Mouse (Mus musculus) 3134 (cell line): ENCODE measurements around the gene Il17f.
"Not testable (repeated sequence)": the region's sequence is repeated elsewhere in the genome, so short reads cannot be mapped to it uniquely, and the experiment has no call there.

Source experiments
- DNase-seq: peaks from one replicate; pipeline ENCODE4 v3.0.0-alpha.2; 2011; ENCODE audit warnings: low spot score; ENCODE audit not compliant: insufficient read length; ENCODE audit errors: extremely low read depth

Il17f gene

DNA sequence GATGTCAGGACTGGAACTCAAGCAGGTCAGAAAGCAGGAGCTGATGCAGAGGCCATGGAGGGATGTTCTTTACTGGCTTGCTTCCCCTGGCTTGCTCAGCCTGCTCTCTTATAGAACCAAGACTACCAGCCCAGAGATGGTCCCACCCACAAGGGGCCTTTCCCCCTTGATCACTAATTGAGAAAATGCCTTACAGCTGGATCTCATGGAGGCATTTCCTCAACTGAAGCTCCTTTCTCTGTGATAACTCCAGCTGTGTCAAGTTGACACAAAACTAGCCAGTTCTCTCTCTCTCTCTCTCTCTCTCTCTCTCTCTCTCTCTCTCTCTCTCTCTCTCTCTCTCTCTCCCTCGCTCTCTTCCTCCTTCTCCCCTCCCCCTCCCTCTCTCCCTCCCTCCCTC is at the start of gene Il17f:
Gene Il17f (minus strand): TSS at position 101 of the 400 bp plus-strand sequence.
- DNase-seq: not testable (repeated sequence)

DNA sequence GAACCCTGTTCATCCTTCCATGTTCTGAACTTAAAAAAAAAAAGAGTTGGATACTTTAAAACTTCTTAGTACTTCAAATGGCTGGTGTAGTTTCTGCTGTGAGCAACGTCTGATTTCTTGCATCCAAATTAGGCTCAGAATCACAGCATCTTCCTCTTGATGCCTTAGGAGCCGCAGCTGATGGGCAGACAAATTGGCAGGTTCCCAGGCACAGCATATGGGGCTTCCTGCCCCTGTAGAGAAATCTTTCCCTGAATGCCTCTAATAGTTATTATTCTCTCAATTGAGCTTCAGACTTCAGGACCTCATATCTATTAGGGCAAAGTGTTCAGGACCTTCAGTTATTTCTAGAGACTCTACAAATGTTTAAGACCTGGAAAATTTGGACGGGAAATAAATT is 49.5 kb upstream of the Il17f start:
- no peak for DNase-seq

DNA sequence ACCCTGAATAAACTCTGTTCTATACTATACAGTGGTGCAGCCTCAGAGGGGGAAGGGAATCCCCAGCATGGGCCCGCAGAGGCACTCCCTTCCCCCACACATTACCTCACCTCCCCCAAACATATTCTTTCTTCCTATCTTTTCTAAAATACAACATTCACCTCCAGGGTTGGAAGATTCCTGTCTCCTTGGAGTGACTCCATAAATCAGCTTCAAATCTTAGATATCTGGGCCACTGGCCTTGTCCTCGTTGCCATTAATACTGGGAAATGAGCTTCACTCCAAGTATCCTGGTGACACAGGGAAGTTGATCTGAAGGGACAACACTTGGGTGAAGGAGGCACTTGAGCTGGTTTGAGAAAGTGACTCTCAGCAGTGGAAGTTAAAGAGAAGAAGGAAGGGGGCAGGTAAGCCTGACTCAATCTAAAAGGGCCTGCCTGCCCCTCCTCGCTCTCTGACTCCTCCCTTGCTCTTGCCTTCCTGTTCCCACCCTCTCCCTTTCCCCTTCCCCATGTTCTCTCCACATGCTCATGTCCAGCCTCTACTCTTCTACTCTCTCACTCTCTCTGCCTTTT is 46.2 kb upstream of the Il17f start:
- DNase-seq: no peak

DNA sequence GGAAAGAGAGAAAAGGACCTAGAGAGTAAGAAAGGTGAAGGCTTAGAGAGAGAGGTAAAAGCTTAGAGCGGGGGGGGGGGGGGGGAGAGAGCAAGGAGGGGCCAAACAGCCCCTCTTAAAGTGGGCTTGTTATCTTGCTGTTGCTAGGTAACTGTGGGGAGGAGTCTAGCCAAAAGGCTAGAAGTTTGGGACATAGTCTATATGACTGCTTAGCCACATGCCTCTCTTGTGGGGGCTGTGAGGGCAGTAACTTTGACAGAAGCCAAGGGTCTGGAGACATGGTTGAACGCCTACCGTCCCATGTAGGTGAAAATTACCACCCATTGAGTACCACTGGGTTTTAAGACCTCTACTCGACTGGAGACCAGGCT is 42.7 kb upstream of the Il17f start:
- no peak for DNase-seq

GRCm38 (mm10) chr1:20832473-20833140 is 42.2 kb upstream of the Il17f start:
- DNase-seq: no peak

- no peak for DNase-seq
Observed at GRCm38 (mm10) chr1:20830546-20830945, 40.1 kb upstream of the Il17f start.

GRCm38 (mm10) chr1:20828061-20828460 is 37.6 kb upstream of the Il17f start:
- no peak for DNase-seq

GRCm38 (mm10) chr1:20825036-20825435 is 34.6 kb upstream of the Il17f start:
- DNase-seq: no peak

DNA sequence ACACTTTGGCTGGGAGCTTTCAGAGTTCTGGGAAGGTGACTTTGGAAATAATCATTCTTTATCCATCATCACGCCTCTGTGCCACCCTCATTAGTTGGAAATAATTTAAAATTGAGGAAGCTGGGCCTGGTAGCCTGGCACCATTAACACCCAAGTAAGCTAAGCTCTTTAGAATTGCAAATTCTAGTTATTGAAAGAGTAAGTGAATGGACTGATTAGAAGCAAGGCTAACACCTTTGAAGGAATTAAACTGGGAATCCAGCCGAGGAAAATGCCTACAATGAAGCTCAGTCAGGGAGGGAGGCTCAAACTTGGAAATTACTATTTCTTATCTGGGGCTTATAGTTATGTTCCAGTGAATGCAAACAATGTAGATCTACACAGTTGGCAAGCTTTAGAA is 33.5 kb upstream of the Il17f start:
- no peak for DNase-seq

- DNase-seq: no peak
Observed at GRCm38 (mm10) chr1:20823471-20823870, 33.1 kb upstream of the Il17f start.

GRCm38 (mm10) chr1:20820959-20821358 is 30.5 kb upstream of the Il17f start:
- DNase-seq: no peak

GRCm38 (mm10) chr1:20819771-20820605 is 29.6 kb upstream of the Il17f start, which contains the start of gene Mcm3:
Gene Mcm3 (minus strand): TSS chr1:20820312.
- peak; percentile 84 for DNase-seq

DNA sequence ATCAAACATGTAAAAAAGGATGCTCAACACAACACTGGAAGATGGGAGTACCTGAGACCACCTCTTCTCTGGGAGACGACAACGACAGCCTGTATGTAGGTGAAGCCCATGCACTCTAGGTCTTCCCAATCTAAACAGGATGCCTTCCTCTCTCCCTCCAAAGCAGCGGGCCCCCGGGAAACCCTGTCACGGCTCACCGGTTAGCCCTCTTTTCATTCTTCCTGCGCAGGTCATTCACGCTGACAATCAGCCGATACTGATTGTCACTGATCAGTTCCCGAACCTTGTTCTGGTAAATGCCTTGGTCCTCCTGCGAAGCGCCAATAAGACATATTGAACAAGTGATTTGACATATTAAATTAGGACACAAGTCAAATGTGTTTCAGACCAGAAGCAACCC is 27.2 kb upstream of the Il17f start:
- DNase-seq: no peak

DNA sequence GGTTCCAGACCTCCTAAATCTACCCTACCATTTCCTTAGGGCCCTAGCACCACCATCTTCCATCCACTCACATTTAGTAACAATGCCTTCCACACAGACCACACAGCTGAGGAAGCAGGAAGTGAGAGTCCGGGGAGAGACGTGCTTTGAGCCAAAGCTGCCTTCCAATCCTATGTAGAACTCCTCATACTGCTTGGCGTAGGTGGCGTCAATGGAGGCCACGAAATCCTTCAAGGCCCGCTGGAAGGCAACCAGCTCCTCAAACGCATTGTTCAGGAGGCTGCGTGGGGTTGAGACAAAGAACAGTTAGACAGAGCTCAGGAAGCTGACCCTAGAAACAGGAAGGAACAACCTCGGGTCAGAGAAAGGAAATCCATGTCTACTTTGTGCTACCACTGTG is 26.8 kb upstream of the Il17f start:
- no peak for DNase-seq

DNA sequence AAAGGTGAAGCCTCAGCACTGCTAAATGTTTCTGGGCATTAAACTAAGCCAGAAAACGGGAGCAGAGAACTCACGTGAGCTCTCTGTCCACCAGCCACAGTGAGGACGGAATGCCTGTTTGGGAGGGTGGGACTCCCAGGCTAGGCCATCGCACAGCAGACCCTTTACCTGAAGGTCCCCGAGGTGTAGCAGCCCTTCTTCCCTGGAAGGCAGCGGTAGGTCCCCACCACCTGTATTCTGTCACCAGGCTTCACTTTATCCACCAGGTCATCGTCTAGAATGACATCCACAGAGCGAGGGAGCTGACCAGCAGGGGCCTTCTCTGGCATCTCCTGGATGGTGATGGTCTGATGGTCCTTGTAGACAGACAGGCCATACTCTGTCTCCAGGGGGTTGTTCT is 24.1 kb upstream of the Il17f start:
- DNase-seq: no peak

- no peak for DNase-seq
Observed at GRCm38 (mm10) chr1:20804526-20804925, 14.1 kb upstream of the Il17f start.

DNA sequence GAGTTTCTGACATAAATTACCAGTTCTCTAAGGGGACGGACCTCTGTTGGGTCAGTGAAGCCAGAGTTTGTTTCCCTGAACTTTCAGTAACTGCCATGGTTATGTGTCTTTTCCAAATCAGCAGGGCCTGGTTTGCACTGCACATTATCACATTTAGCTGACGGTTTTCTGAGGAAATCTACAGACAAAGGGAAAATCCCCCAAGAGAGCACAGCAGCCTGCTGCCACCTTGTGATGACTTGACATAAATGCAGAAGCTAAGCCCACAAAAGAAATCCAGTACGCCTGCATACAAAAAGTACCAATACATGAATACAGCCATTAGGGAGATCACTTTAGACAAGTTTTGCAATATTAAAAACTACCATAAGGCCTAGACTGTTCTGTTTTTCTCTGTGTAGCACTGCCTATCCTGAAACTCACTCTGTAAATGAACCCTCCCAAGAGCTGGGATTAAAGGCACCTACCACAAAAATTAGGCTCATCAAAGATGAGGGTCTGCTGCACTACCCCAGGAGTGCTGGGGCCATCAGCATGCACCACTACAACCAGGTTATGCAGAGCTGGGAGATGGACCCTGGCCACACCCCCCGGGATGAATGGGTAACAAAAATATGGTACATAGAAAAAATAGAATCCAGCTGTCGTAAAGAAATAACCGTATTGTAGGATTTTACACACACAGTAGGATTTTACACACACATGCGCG is 11.4 kb upstream of the Il17f start:
- no peak for DNase-seq

GRCm38 (mm10) chr1:20801275-20801674 is 10.9 kb upstream of the Il17f start:
- DNase-seq: no peak

- DNase-seq: no peak
Observed at GRCm38 (mm10) chr1:20795178-20795577, 4.8 kb upstream of the Il17f start.

DNA sequence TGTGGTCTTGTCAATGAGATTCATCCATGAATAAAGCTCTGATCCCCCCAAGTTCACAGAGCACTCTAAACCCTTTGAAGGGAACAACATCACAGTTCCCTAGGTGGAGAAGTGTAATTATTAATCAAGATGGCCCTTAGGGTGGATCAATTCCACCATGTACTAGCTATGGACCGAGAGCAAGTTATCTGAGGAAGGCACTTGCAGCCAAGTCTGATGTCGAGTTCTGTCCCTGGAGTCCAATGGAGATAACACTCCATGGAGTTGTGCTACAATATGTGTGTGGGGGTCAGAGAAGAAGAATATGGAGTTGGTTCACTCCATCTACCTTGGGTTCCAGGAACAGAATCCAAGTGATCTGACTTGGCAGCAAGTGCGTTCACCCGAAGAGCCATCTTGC is 4.3 kb upstream of the Il17f start:
- no peak for DNase-seq

- DNase-seq: no peak
Observed at GRCm38 (mm10) chr1:20791414-20791813, 997 bp upstream of the Il17f start.
